In genomic region chr11:54331463-54332183, GRCm38 (mm10) we compare ENCODE assay signal across 31 mouse cellular contexts. TPM values are rescaled to one million over a fixed set of nuclear protein-coding genes. Genes with fewer than 3 reads are reported as not detected.
"Had no signal": no experiment of that assay in that cellular context is flagged by ENCODE, and none has a peak within 500 bp of the region (broad histone marks: within the 10 kb centered on the region; RNA-seq: fewer than 3 reads in every experiment).

No protein-coding gene starts in this region.

- H3K4me2 ChIP-seq: liver, embryonic 13.5 days; lung, embryonic 15.5 days; midbrain, embryonic 12.5 days; midbrain, embryonic 15.5 days; neural tube, embryonic 13.5 days had no signal

- DNase-seq: kidney, adult 2 months; kidney, postnatal 25 days; layer of hippocampus, postnatal 36 days; liver, embryonic 13.5 days; retina, postnatal 1 day; right cerebral cortex, postnatal 25 days; thymus, adult 18-20 months; thymus, postnatal 36 days had no signal

- H3K36me3 ChIP-seq: liver, embryonic 13.5 days; lung, embryonic 15.5 days had no signal

- H3K27me3 ChIP-seq: liver, embryonic 13.5 days; lung, embryonic 15.5 days; midbrain, embryonic 12.5 days; midbrain, embryonic 15.5 days; neural tube, embryonic 13.5 days had no signal

- H3K4me3 ChIP-seq: left cerebral cortex, adult 2 months; liver, embryonic 13.5 days; lung, embryonic 15.5 days; midbrain, embryonic 12.5 days; midbrain, embryonic 15.5 days; neural tube, embryonic 13.5 days had no signal

RNA-seq across cellular contexts. Expression of gene Acsl6, which starts 28.0 kb away (rescaled TPM):
- polyA plus RNA-seq: liver, adult 2 months; macrophage had no signal

RNA-seq across cellular contexts. Expression of gene Meikin, which starts 38.8 kb away (rescaled TPM):
- total RNA-seq: layer of hippocampus, adult 8-10 months; layer of hippocampus, postnatal 10 days; layer of hippocampus, postnatal 36 days; left cerebral cortex, adult 2 months; left cerebral cortex, postnatal 10 days; left cerebral cortex, postnatal 36 days; liver, adult 2 months; megakaryocyte, adult 5-6 weeks; neutrophil, adult 5-6 weeks had no signal
- polyA plus RNA-seq: kidney, adult 2 months; kidney, embryonic 14.5 days; kidney, postnatal 0 days; large intestine, adult 2 months; limb, embryonic 11.5 days; limb, embryonic 14.5 days; liver, adult 2 months; liver, embryonic 13.5 days; liver, embryonic 16.5 days; lung, embryonic 15.5 days; macrophage; midbrain, embryonic 12.5 days; midbrain, embryonic 15.5 days; neural tube, embryonic 13.5 days; small intestine, adult 2 months; spleen, adult 2 months; stomach, embryonic 16.5 days; urinary bladder, adult 2 months had no signal
